ENCODE assay signal across 8 mouse cellular contexts in the genomic region with DNA sequence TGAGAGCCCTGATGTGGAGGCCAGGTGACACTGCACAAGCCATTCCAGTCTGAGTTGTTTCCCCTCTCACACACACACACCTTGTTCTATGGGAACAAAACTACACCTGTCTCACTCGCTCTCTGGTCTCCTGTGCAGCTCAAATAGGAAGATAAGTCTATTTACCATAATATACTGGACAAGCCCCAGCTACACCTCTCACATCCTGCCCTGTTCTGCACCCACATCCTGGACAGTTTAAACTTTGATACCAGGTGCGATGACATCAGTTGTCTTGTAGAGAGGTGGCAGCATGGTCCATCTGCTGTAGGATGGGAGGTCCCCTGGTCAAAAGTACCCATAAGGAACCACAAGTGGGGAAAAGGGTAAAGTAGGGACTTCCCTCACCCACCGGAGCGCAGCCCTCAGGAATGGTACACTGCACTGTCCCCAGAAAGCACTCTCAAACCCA. TPM values are rescaled to one million over a fixed set of nuclear protein-coding genes. Genes with fewer than 3 reads are reported as not detected.
A peak's percentile ranks its signal among the peaks of the same experiment; 100 is the strongest.
DNase-seq lines count a peak whose midpoint lies in the region; ATAC-seq and TF ChIP-seq lines count a peak whose summit lies in the region.

No protein-coding gene starts in this region.

- H3K4me3 ChIP-seq in cerebellum, adult 2 months (replicated peaks; ENCODE audit: insufficient read depth, low read depth, low read length): peak overlapping the region; percentile 96
- H3K4me3 ChIP-seq in ES-Bruce4 (ENCODE audit: low read depth, low read length): peak overlapping the region; percentile 83
- peak overlapping the region; percentile 84 for H3K4me3 ChIP-seq in heart, postnatal 0 days (ENCODE audit: low read depth, low read length)
- peak overlapping the region; percentile 80 for H3K4me3 ChIP-seq in lung, postnatal 0 days (ENCODE audit: low read depth, low read length)

- H3K4me1 ChIP-seq in cerebellum, adult 2 months (ENCODE audit: control insufficient read depth, insufficient read depth, low read length): peaks cover 45% of the 10 kb centered on the region
- H3K4me1 ChIP-seq in ES-Bruce4 (ENCODE audit: control insufficient read depth, insufficient read depth, low read length): peaks cover 2% of the 10 kb centered on the region
- peaks cover 42% of the 10 kb centered on the region for H3K4me1 ChIP-seq in heart, postnatal 0 days (ENCODE audit: control insufficient read depth, insufficient read depth)
- peaks cover 46% of the 10 kb centered on the region for H3K4me1 ChIP-seq in lung, postnatal 0 days (ENCODE audit: insufficient read depth, low read depth, low read length)

- peak overlapping the region; percentile 97 for H3K9ac ChIP-seq in ES-Bruce4 (ENCODE audit: low read depth, poor library complexity, severe bottlenecking)
- H3K9ac ChIP-seq in heart, postnatal 0 days (replicated peaks; ENCODE audit: low read depth, low read length): peak overlapping the region; percentile 90
- H3K9ac ChIP-seq in lung, postnatal 0 days (replicated peaks; ENCODE audit: low read depth): peak overlapping the region; percentile 90

- no peak for ATAC-seq in heart, postnatal 0 days (ENCODE audit: insufficient read depth, low read depth)
- ATAC-seq in lung, postnatal 0 days: no peak

- TF ChIP-seq EP300 in ES-Bruce4 (IDR thresholded peaks at IDR 0.05; ENCODE audit: insufficient read depth, low read depth, low read length): no peak
- no peak for TF ChIP-seq EP300 in heart, postnatal 0 days (IDR thresholded peaks at IDR 0.05; ENCODE audit: low read depth)
- no peak for TF ChIP-seq EP300 in lung, postnatal 0 days (IDR thresholded peaks at IDR 0.05)

- peak; percentile 44 to 58 for DNase-seq in cerebellum, adult 2 months
- DNase-seq in cerebellum, postnatal 4 days (ENCODE audit: low spot score in 2 of 2): no peak
- DNase-seq in heart, postnatal 0 days (ENCODE audit: low spot score): no peak
- peak; percentile 30 for DNase-seq in lung, postnatal 0 days (ENCODE audit: low spot score)
- DNase-seq in thymus, postnatal 0 days (ENCODE audit: low spot score): peak; percentile 70
- no peak for DNase-seq in right cerebral cortex, postnatal 10 days (ENCODE audit: low spot score in 2 of 2)
- no peak for DNase-seq in frontal cortex, adult 2 months (ENCODE audit: extremely low spot score in 1 of 2, low spot score in 1 of 2)

- no peaks in the 10 kb centered on the region for H3K9me3 ChIP-seq in ES-Bruce4 (replicated peaks; ENCODE audit: control insufficient read depth, insufficient read depth, low read length, poor library complexity, severe bottlenecking)
- H3K9me3 ChIP-seq in heart, postnatal 0 days (replicated peaks; ENCODE audit: control insufficient read depth, low read length): no peaks in the 10 kb centered on the region
- no peaks in the 10 kb centered on the region for H3K9me3 ChIP-seq in lung, postnatal 0 days (ENCODE audit: low read length)

- no peaks in the 10 kb centered on the region for H3K27me3 ChIP-seq in cerebellum, adult 2 months (ENCODE audit: control insufficient read depth, insufficient read depth, low read length)
- no peaks in the 10 kb centered on the region for H3K27me3 ChIP-seq in ES-Bruce4 (ENCODE audit: control insufficient read depth, insufficient read depth, low read length, poor library complexity, severe bottlenecking)
- H3K27me3 ChIP-seq in heart, postnatal 0 days (ENCODE audit: control insufficient read depth, insufficient read depth, low read length): no peaks in the 10 kb centered on the region
- no peaks in the 10 kb centered on the region for H3K27me3 ChIP-seq in lung, postnatal 0 days (replicated peaks; ENCODE audit: insufficient read depth, low read length)

- peak overlapping the region; percentile 93 for H3K27ac ChIP-seq in cerebellum, adult 2 months (ENCODE audit: insufficient read depth, low read length)
- no peak overlapping the region for H3K27ac ChIP-seq in ES-Bruce4 (ENCODE audit: insufficient read depth, low read length)
- H3K27ac ChIP-seq in heart, postnatal 0 days (ENCODE audit: low read depth): peak overlapping the region; percentile 80
- H3K27ac ChIP-seq in lung, postnatal 0 days (ENCODE audit: low read length): peak overlapping the region; percentile 43; the same call in 1 of the 2 replicates

- no peak for TF ChIP-seq POLR2A in cerebellum, adult 2 months (IDR thresholded peaks at IDR 0.05; ENCODE audit: borderline replicate concordance, insufficient read depth, low read length)
- TF ChIP-seq POLR2A in ES-Bruce4 (IDR thresholded peaks at IDR 0.05; ENCODE audit: insufficient read depth, low read length): no peak

- no peaks in the 10 kb centered on the region for H3K36me3 ChIP-seq in ES-Bruce4 (ENCODE audit: control insufficient read depth, insufficient read depth, low read length, poor library complexity, severe bottlenecking)
- H3K36me3 ChIP-seq in heart, postnatal 0 days (replicated peaks; ENCODE audit: control insufficient read depth, insufficient read depth, low read length): no peaks in the 10 kb centered on the region
- H3K36me3 ChIP-seq in lung, postnatal 0 days (ENCODE audit: insufficient read depth, low read length): no peaks in the 10 kb centered on the region

- WGBS in cerebellum, adult 2 months: 12% methylated on average over 4 of the region's 4 CpGs
- 51% methylated on average over 4 of the region's 4 CpGs for WGBS in heart, postnatal 0 days
- WGBS in lung, postnatal 0 days: 24% methylated on average over 4 of the region's 4 CpGs

- peak overlapping the region; percentile 92 for H3K4me2 ChIP-seq in heart, postnatal 0 days (ENCODE audit: low read depth, low read length)
- peak overlapping the region; percentile 81 for H3K4me2 ChIP-seq in lung, postnatal 0 days (replicated peaks; ENCODE audit: low read depth, low read length)

- TF ChIP-seq CTCF in cerebellum, adult 2 months (IDR thresholded peaks at IDR 0.05; ENCODE audit: borderline replicate concordance, insufficient read depth, low read depth, low read length): no peak
- TF ChIP-seq CTCF in ES-Bruce4 (IDR thresholded peaks at IDR 0.05; ENCODE audit: low read depth, low read length): no peak
- TF ChIP-seq CTCF in heart, postnatal 0 days (IDR thresholded peaks at IDR 0.05; ENCODE audit: low read depth): no peak
- TF ChIP-seq CTCF in lung, postnatal 0 days (IDR thresholded peaks at IDR 0.05): no peak

RNA-seq across cellular contexts. Expression of gene Grk2, which starts 1.1 kb away (rescaled TPM):
- 226 and 239 TPM in 2 replicates for polyA plus RNA-seq in cerebellum, adult 2 months (2012; rRNA removed)
- 40.2 and 46.4 TPM in 2 replicates for polyA plus RNA-seq in ES-Bruce4 (2011; ENCODE audit: insufficient read depth, insufficient read length, low read depth, missing spikeins)
- total RNA-seq in heart, postnatal 0 days (2014; rRNA removed; ENCODE audit: low replicate concordance): 50.4 and 50.6 TPM in 2 replicates
- 6.9 and 7.8 TPM in 2 replicates for polyA plus RNA-seq in heart, postnatal 0 days (2015; fragmentation: Nextera tagmentation; extraction: Ambion mirVana)
- polyA plus RNA-seq in lung, postnatal 0 days (2015; fragmentation: Nextera tagmentation; extraction: Ambion mirVana): 13.9 and 14.0 TPM in 2 replicates
- 64.3 and 81.3 TPM in 2 replicates for polyA plus RNA-seq in thymus, postnatal 0 days (2015; fragmentation: Nextera tagmentation; extraction: Ambion mirVana)
- polyA plus RNA-seq in frontal cortex, adult 2 months (2012; rRNA removed): 183 and 199 TPM in 2 replicates

RNA-seq across cellular contexts. Expression of gene Ankrd13d, which starts 22.0 kb away (rescaled TPM):
- polyA plus RNA-seq in cerebellum, adult 2 months (2012; rRNA removed): 74.3 and 76.1 TPM in 2 replicates
- polyA plus RNA-seq in ES-Bruce4 (2011; ENCODE audit: insufficient read depth, insufficient read length, low read depth, missing spikeins): 4.9 and 6.5 TPM in 2 replicates
- total RNA-seq in heart, postnatal 0 days (2014; rRNA removed; ENCODE audit: low replicate concordance): 2.1 and 2.3 TPM in 2 replicates
- 0.40 and 0.41 TPM in 2 replicates for polyA plus RNA-seq in heart, postnatal 0 days (2015; fragmentation: Nextera tagmentation; extraction: Ambion mirVana)
- polyA plus RNA-seq in lung, postnatal 0 days (2015; fragmentation: Nextera tagmentation; extraction: Ambion mirVana): 2.0 and 2.6 TPM in 2 replicates
- polyA plus RNA-seq in thymus, postnatal 0 days (2015; fragmentation: Nextera tagmentation; extraction: Ambion mirVana): 9.8 and 12.2 TPM in 2 replicates
- polyA plus RNA-seq in frontal cortex, adult 2 months (2012; rRNA removed): 73.1 and 77.0 TPM in 2 replicates

RNA-seq across cellular contexts. Expression of gene Ssh3, which starts 35.9 kb away (rescaled TPM):
- 139 and 151 TPM in 2 replicates for polyA plus RNA-seq in cerebellum, adult 2 months (2012; rRNA removed)
- polyA plus RNA-seq in ES-Bruce4 (2011; ENCODE audit: insufficient read depth, insufficient read length, low read depth, missing spikeins): 8.5 and 9.2 TPM in 2 replicates
- 11.5 and 11.6 TPM in 2 replicates for total RNA-seq in heart, postnatal 0 days (2014; rRNA removed; ENCODE audit: low replicate concordance)
- 6.2 and 6.4 TPM in 2 replicates for polyA plus RNA-seq in heart, postnatal 0 days (2015; fragmentation: Nextera tagmentation; extraction: Ambion mirVana)
- polyA plus RNA-seq in lung, postnatal 0 days (2015; fragmentation: Nextera tagmentation; extraction: Ambion mirVana): 22.7 and 24.4 TPM in 2 replicates
- 9.4 and 10.1 TPM in 2 replicates for polyA plus RNA-seq in thymus, postnatal 0 days (2015; fragmentation: Nextera tagmentation; extraction: Ambion mirVana)
- polyA plus RNA-seq in frontal cortex, adult 2 months (2012; rRNA removed): 98.6 and 106 TPM in 2 replicates

Comparison
In these comparisons a context has a peak if more than half of its experiments do, and no peak if none do; other contexts are left out.
1. DNase-seq: peak in cerebellum, adult 2 months (2 of 2), lung, postnatal 0 days (single experiment) and thymus, postnatal 0 days (single experiment); none in cerebellum, postnatal 4 days (0 of 2), heart, postnatal 0 days (single experiment), right cerebral cortex, postnatal 10 days (0 of 2) and frontal cortex, adult 2 months (0 of 2).
2. Peak in every context shown above with its lines, with median percentiles within 50 percentile points of each other: H3K4me3 ChIP-seq and H3K9ac ChIP-seq.